Mouse (Mus musculus): ENCODE data around the gene Slco1a5. TPM values are rescaled to one million over a fixed set of nuclear protein-coding genes. Genes with fewer than 3 reads are reported as not detected.

Slco1a5 gene
- polyA plus RNA-seq, 1 experiment from 2014 or later = 0.32 TPM

GRCm38 (mm10) chr6:142185868-142186415 lies 136.8 kb downstream of the Slco1a5 start:
- no peak overlapping the region for H3K4me3 ChIP-seq (replicated peaks; ENCODE audit: low read depth, low read length)
- H3K27me3 ChIP-seq (ENCODE audit: control insufficient read depth, insufficient read depth, low read length) = no peaks in the 10 kb centered on the region
- no peaks in the 10 kb centered on the region for H3K4me1 ChIP-seq (ENCODE audit: control insufficient read depth, insufficient read depth, low read length)
- WGBS = 90% methylated on average over 2 of the region's 2 CpGs
- no peak for DNase-seq
- no peak overlapping the region for H3K9ac ChIP-seq (replicated peaks; ENCODE audit: low read length)
- ATAC-seq (ENCODE audit: low FRiP score, low TSS enrichment) = no peak
- no peaks in the 10 kb centered on the region; the same call in 1 of the 2 replicates for H3K9me3 ChIP-seq (ENCODE audit: control insufficient read depth, low read length)
- no peak overlapping the region for H3K4me2 ChIP-seq (ENCODE audit: low read length)
- H3K36me3 ChIP-seq (ENCODE audit: control insufficient read depth, insufficient read depth, low read length) = no peaks in the 10 kb centered on the region
- H3K27ac ChIP-seq (replicated peaks; ENCODE audit: low read depth, low read length) = no peak overlapping the region

Other genes starting within 250 kb of the Slco1a5 start
- 0.54 and 0.74 TPM in 2 replicates for gene Slco1a6, start 114.5 kb downstream of the Slco1a5 start, polyA plus RNA-seq (2014; fragmentation: Nextera tagmentation; extraction: Ambion mirVana)
- not detected in 2 replicates for gene Iapp, start 24.6 kb downstream of the Slco1a5 start, polyA plus RNA-seq (2014; fragmentation: Nextera tagmentation; extraction: Ambion mirVana)
- 22.3 and 25.0 TPM in 2 replicates for gene Pyroxd1, start 22.7 kb upstream of the Slco1a5 start, polyA plus RNA-seq (2014; fragmentation: Nextera tagmentation; extraction: Ambion mirVana)
- 28.6 and 35.7 TPM in 2 replicates for gene Recql, start 64.1 kb upstream of the Slco1a5 start, polyA plus RNA-seq (2014; fragmentation: Nextera tagmentation; extraction: Ambion mirVana)
- 92.3 and 108 TPM in 2 replicates for gene Golt1b, start 64.2 kb upstream of the Slco1a5 start, polyA plus RNA-seq (2014; fragmentation: Nextera tagmentation; extraction: Ambion mirVana)
- gene Spx, start 90.5 kb upstream of the Slco1a5 start, polyA plus RNA-seq (2014; fragmentation: Nextera tagmentation; extraction: Ambion mirVana) = 9.8 and 10.0 TPM in 2 replicates
- gene Gys2, start 150.1 kb upstream of the Slco1a5 start, polyA plus RNA-seq (2014; fragmentation: Nextera tagmentation; extraction: Ambion mirVana) = not detected in 2 replicates
- 486 and 524 TPM in 2 replicates for gene Ldhb, start 185.0 kb upstream of the Slco1a5 start, polyA plus RNA-seq (2014; fragmentation: Nextera tagmentation; extraction: Ambion mirVana)
- 10.7 and 13.6 TPM in 2 replicates for gene Kcnj8, start 248.6 kb upstream of the Slco1a5 start, polyA plus RNA-seq (2014; fragmentation: Nextera tagmentation; extraction: Ambion mirVana)

Data from midbrain, embryonic 14.5 days (tissue).